Mouse (Mus musculus): ENCODE data around the gene Dnah2. TPM values are rescaled to one million over a fixed set of nuclear protein-coding genes. Genes with fewer than 3 reads are reported as not detected.
A peak's percentile ranks its signal among the peaks of the same experiment; 100 is the strongest.

Gene Dnah2
- polyA plus RNA-seq, 1 experiment from 2014 or later, result 4.8 TPM

DNA sequence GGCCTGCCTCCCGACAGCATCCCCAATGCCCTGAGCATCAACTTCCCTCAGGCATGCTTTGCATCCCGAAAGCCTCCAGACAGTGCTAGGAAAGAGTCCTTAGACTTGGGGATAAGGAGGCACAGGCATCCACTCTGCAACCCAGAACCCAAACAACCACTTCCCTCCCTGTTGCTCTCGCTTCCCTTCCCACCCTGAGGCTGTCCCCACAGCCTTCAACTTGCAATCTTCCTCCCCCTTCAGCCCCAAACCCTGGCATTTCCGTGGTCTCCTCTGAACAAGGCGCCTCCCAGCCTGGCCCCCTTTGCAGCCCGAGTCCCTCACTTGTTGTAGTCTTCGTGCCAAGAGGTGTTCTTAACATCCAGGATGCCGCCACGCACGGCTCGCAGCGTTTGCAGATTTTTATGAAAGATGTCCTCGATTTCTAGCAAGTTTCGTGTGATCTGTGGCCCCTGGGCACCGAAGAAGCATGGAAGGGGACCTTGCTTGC, 32.7 kb downstream of the Dnah2 start:
- WGBS, result 75% methylated on average over 15 of the region's 15 CpGs
- no peaks in the 10 kb centered on the region for H3K4me1 ChIP-seq (ENCODE audit: control insufficient read depth, insufficient read depth, low read length)
- no peaks in the 10 kb centered on the region for H3K27me3 ChIP-seq (ENCODE audit: control insufficient read depth, insufficient read depth, low read length)
- ATAC-seq (ENCODE audit: low FRiP score, low TSS enrichment) (no peak), DNase-seq (no peak)
- no peaks in the 10 kb centered on the region for H3K36me3 ChIP-seq (ENCODE audit: control insufficient read depth, insufficient read depth, low read length)
- no peak overlapping the region for H3K27ac ChIP-seq (replicated peaks; ENCODE audit: low read depth, low read length)
- H3K4me3 ChIP-seq (replicated peaks; ENCODE audit: low read depth, low read length), result no peak overlapping the region
- no peaks in the 10 kb centered on the region for H3K9me3 ChIP-seq (ENCODE audit: control insufficient read depth, low read length)
- no peak overlapping the region for H3K4me2 ChIP-seq (ENCODE audit: low read length)
- no peak overlapping the region for H3K9ac ChIP-seq (replicated peaks; ENCODE audit: low read length)

DNA sequence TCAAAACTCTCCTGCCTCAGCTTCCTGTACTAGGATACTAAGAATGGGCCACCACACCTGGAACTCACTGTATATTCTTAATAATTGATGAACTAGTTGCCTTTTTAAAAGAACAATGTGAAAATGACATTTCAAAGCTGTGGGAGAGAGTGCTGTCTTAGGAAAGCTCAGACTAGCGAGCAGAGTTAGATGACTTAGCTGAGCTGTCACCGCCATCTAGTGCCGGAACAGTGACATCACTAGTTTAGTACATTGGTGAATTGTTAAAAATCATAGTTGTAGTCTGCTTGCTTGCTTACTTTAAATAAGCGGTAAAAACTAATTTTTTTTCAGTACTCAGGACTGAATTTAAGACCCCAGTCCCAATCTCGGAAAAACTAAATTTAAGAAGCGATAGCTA, 35.1 kb downstream of the Dnah2 start:
- Histone ChIP-seq H3K27me3 (ENCODE audit: control insufficient read depth, insufficient read depth, low read length) (no peaks in the 10 kb centered on the region), H3K4me2 (ENCODE audit: low read length) (no peak overlapping the region), H3K4me3 (replicated peaks; ENCODE audit: low read depth, low read length) (no peak overlapping the region), H3K9ac (replicated peaks; ENCODE audit: low read length) (no peak overlapping the region), H3K9me3 (ENCODE audit: control insufficient read depth, low read length) (no peaks in the 10 kb centered on the region), H3K27ac (replicated peaks; ENCODE audit: low read depth, low read length) (no peak overlapping the region), H3K4me1 (ENCODE audit: control insufficient read depth, insufficient read depth, low read length) (no peaks in the 10 kb centered on the region), H3K36me3 (ENCODE audit: control insufficient read depth, insufficient read depth, low read length) (no peaks in the 10 kb centered on the region)
- 8% methylated on average over 6 of the region's 6 CpGs for WGBS
- ATAC-seq (ENCODE audit: low FRiP score, low TSS enrichment) (no peak; the same call in 1 of the 2 replicates), DNase-seq (peak; percentile 90)

DNA sequence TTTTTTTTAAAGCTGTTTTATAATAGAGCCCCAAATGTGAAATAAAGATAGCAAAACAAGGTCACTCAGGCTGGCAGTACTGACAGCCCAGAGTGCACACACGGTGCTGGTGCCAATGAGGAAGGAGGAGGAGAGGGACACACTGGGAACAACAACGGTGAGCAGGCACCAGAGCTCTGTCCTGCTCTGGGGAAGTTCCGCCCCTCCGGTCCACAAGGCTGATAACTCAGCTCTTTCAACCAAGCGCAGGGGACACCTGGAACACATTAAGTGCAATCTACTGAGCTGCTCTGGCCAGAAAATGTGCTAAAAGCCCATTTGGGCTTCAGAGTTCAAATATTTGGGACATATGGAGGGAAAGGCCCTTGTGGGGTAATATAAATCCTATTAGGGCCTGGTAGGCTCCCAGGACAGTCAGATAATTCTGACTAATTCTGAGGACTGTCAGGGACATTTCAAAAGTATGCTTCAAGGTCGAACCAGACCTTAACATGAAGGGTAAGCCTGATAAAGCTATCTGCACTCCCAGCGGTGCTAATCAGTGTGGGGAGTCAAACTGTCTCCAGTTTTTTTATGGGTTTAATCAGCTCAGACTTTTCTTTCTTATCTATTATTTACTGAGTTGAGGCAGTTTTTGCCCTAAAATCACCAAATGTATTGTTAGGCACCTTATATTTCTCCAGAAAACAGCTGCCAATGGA, 38.0 kb downstream of the Dnah2 start:
- DNase-seq, result no peak
- Histone ChIP-seq H3K4me2 (ENCODE audit: low read length) (no peak overlapping the region), H3K27me3 (ENCODE audit: control insufficient read depth, insufficient read depth, low read length) (no peaks in the 10 kb centered on the region), H3K27ac (replicated peaks; ENCODE audit: low read depth, low read length) (no peak overlapping the region), H3K4me3 (replicated peaks; ENCODE audit: low read depth, low read length) (no peak overlapping the region), H3K4me1 (ENCODE audit: control insufficient read depth, insufficient read depth, low read length) (no peaks in the 10 kb centered on the region), H3K9ac (replicated peaks; ENCODE audit: low read length) (no peak overlapping the region), H3K36me3 (ENCODE audit: control insufficient read depth, insufficient read depth, low read length) (no peaks in the 10 kb centered on the region), H3K9me3 (ENCODE audit: control insufficient read depth, low read length) (no peaks in the 10 kb centered on the region)
- WGBS, result 61% methylated on average over 7 of the region's 7 CpGs
- ATAC-seq (ENCODE audit: low FRiP score, low TSS enrichment), result no peak

DNA sequence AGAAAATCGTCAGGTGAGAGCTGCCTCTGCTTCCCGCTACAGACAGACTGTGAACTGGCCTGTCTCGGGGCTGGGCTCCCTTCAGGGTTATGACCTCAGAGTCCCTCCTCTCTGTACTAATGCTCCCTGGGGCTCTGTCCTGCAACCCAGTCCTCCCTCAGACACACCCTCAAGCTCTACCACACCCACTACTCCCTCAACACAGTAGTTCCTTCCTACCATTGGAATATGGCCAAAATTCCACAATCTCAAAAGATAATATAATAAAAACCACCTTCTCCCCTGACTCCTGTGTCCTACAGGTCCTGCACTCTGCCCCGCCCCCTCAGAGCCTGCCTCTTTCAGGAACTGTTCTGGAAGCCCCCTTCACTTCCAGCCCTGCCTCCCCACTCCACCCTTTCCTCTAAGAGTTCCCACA, 45.0 kb downstream of the Dnah2 start:
- Histone ChIP-seq H3K4me1 (ENCODE audit: control insufficient read depth, insufficient read depth, low read length) (no peaks in the 10 kb centered on the region), H3K9me3 (ENCODE audit: control insufficient read depth, low read length) (no peaks in the 10 kb centered on the region), H3K27ac (replicated peaks; ENCODE audit: low read depth, low read length) (no peak overlapping the region), H3K36me3 (ENCODE audit: control insufficient read depth, insufficient read depth, low read length) (no peaks in the 10 kb centered on the region), H3K27me3 (ENCODE audit: control insufficient read depth, insufficient read depth, low read length) (no peaks in the 10 kb centered on the region), H3K4me3 (replicated peaks; ENCODE audit: low read depth, low read length) (no peak overlapping the region), H3K9ac (replicated peaks; ENCODE audit: low read length) (no peak overlapping the region), H3K4me2 (ENCODE audit: low read length) (no peak overlapping the region)
- ATAC-seq (ENCODE audit: low FRiP score, low TSS enrichment) (no peak), DNase-seq (no peak)
- 50% methylated on average over 4 of the region's 4 CpGs for WGBS

DNA sequence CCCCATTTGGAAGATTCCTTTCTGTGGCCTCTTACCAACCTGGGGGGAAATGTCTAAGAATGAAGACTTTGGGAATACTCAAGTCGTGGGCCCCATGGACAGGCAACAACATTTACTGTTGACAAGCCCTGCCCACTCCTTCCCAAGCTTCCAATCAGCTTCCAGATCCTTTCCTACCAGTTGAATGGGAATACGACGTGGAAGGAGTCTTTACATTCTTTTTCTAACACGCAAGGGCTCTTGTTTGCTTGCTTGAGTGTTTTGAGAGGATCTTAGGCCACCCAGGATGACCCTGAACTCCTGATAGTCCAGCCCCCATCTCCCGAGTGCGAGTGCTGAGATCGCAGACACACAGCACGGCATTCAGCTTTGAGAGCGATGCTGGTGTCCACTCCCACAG, 47.4 kb downstream of the Dnah2 start:
- DNase-seq, result no peak
- H3K4me3 ChIP-seq (replicated peaks; ENCODE audit: low read depth, low read length), result no peak overlapping the region
- WGBS, result 63% methylated on average over 9 of the region's 9 CpGs
- no peak overlapping the region for H3K9ac ChIP-seq (replicated peaks; ENCODE audit: low read length)
- no peak overlapping the region for H3K4me2 ChIP-seq (ENCODE audit: low read length)
- no peaks in the 10 kb centered on the region for H3K36me3 ChIP-seq (ENCODE audit: control insufficient read depth, insufficient read depth, low read length)
- no peak for ATAC-seq (ENCODE audit: low FRiP score, low TSS enrichment)
- no peaks in the 10 kb centered on the region for H3K27me3 ChIP-seq (ENCODE audit: control insufficient read depth, insufficient read depth, low read length)
- H3K9me3 ChIP-seq (ENCODE audit: control insufficient read depth, low read length), result no peaks in the 10 kb centered on the region
- no peak overlapping the region for H3K27ac ChIP-seq (replicated peaks; ENCODE audit: low read depth, low read length)
- no peaks in the 10 kb centered on the region for H3K4me1 ChIP-seq (ENCODE audit: control insufficient read depth, insufficient read depth, low read length)

DNA sequence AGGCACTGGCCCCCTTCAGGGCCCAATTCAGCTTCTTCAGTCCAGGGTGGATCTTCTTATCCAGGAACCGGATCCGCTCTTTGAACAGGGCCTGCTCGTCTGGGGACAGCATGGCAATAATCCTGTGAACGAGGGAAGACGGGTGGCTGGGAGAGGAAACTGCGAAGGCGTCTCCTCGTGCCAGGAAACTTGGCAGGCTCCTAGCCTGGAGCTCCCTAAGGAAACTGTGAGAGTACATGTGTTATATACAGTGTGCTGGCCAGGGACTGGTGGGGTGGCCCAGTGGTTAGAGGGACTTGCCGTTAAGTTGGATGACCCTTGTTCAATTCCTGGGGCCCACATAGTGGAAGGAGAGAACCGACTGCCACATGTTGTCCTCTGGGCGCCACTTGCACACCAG, 49.8 kb downstream of the Dnah2 start:
- 92% methylated on average over 11 of the region's 11 CpGs for WGBS
- no peaks in the 10 kb centered on the region for H3K36me3 ChIP-seq (ENCODE audit: control insufficient read depth, insufficient read depth, low read length)
- no peaks in the 10 kb centered on the region for H3K27me3 ChIP-seq (ENCODE audit: control insufficient read depth, insufficient read depth, low read length)
- no peak overlapping the region for H3K27ac ChIP-seq (replicated peaks; ENCODE audit: low read depth, low read length)
- H3K9ac ChIP-seq (replicated peaks; ENCODE audit: low read length), result no peak overlapping the region
- ATAC-seq (ENCODE audit: low FRiP score, low TSS enrichment) (no peak), DNase-seq (no peak)
- H3K9me3 ChIP-seq (ENCODE audit: control insufficient read depth, low read length), result no peaks in the 10 kb centered on the region
- no peak overlapping the region for H3K4me3 ChIP-seq (replicated peaks; ENCODE audit: low read depth, low read length)
- no peaks in the 10 kb centered on the region for H3K4me1 ChIP-seq (ENCODE audit: control insufficient read depth, insufficient read depth, low read length)
- no peak overlapping the region for H3K4me2 ChIP-seq (ENCODE audit: low read length)

DNA sequence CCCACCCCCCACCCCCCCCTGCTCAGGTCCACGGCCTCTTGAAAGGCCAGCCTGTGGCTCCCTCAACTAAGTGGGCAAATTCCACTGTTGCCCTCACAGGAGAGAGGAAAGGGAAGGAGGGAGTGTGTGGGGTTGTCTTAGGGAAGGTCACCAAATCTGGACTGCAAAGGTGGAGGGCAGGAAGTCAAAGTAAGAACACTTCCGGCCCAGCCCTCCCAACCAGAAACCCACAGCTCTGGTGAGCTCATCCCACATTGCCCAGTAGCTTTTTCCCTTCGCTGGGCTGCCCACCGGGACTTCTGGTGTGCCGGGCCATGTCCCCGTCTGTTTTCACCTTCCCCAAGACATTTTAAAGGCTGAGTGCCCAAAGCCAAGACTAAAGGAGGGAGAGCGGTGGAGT, 57.2 kb downstream of the Dnah2 start:
- 89% methylated on average over 7 of the region's 7 CpGs for WGBS
- H3K27me3 ChIP-seq (ENCODE audit: control insufficient read depth, insufficient read depth, low read length), result no peaks in the 10 kb centered on the region
- ATAC-seq (ENCODE audit: low FRiP score, low TSS enrichment) (no peak), DNase-seq (no peak)
- no peak overlapping the region for H3K27ac ChIP-seq (replicated peaks; ENCODE audit: low read depth, low read length)
- H3K4me3 ChIP-seq (replicated peaks; ENCODE audit: low read depth, low read length), result no peak overlapping the region
- H3K9me3 ChIP-seq (ENCODE audit: control insufficient read depth, low read length), result no peaks in the 10 kb centered on the region
- no peak overlapping the region for H3K9ac ChIP-seq (replicated peaks; ENCODE audit: low read length)
- H3K36me3 ChIP-seq (ENCODE audit: control insufficient read depth, insufficient read depth, low read length), result no peaks in the 10 kb centered on the region
- H3K4me2 ChIP-seq (ENCODE audit: low read length), result no peak overlapping the region
- no peaks in the 10 kb centered on the region for H3K4me1 ChIP-seq (ENCODE audit: control insufficient read depth, insufficient read depth, low read length)

DNA sequence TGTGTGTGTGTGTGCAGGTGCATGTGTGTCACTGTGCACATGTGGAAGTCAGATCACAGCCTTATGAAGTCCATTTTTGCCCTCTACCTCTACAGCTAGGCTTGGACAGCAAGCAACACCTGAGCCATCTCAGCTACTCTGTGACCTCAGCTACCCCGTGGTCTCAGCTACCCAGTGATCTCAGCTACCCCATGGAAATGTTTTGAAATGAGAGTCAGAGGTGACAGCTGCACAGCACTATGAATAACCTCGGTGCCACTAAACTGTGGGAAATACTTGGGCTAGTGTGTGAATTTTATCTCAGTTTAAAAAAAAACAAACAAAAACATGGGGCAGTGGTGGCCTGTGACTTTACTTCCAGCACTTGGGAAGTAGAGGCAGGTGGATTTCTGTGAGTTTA, 58.0 kb downstream of the Dnah2 start:
- Histone ChIP-seq H3K36me3 (ENCODE audit: control insufficient read depth, insufficient read depth, low read length) (no peaks in the 10 kb centered on the region), H3K9me3 (ENCODE audit: control insufficient read depth, low read length) (no peaks in the 10 kb centered on the region), H3K4me1 (ENCODE audit: control insufficient read depth, insufficient read depth, low read length) (no peaks in the 10 kb centered on the region), H3K4me3 (replicated peaks; ENCODE audit: low read depth, low read length) (no peak overlapping the region), H3K4me2 (ENCODE audit: low read length) (no peak overlapping the region), H3K9ac (replicated peaks; ENCODE audit: low read length) (no peak overlapping the region), H3K27me3 (ENCODE audit: control insufficient read depth, insufficient read depth, low read length) (no peaks in the 10 kb centered on the region), H3K27ac (replicated peaks; ENCODE audit: low read depth, low read length) (no peak overlapping the region)
- DNase-seq (no peak), ATAC-seq (ENCODE audit: low FRiP score, low TSS enrichment) (no peak)
- WGBS, result 85% methylated on average over 2 of the region's 2 CpGs

DNA sequence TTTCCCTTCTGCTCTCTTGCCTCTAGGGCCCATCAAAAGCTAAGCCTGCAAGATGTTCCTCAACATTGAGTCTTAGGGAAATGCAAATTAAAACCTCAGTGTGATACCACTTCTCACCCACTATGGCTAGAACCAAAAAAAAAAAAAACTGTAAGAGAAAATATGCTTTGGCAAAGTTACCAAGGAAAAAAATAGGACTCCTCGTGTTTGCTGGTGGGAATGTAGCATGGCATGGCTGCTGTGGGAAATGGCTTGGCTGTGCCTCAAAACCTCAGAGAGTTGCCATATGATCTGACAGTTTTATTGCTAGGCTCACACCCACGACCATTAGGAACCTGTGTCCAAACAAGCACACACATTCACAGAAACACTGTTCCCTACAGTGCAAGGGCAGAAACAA, 61.4 kb downstream of the Dnah2 start:
- H3K4me1 ChIP-seq (ENCODE audit: control insufficient read depth, insufficient read depth, low read length), result no peaks in the 10 kb centered on the region
- no peaks in the 10 kb centered on the region for H3K9me3 ChIP-seq (ENCODE audit: control insufficient read depth, low read length)
- ATAC-seq (ENCODE audit: low FRiP score, low TSS enrichment) (no peak), DNase-seq (no peak)
- H3K36me3 ChIP-seq (ENCODE audit: control insufficient read depth, insufficient read depth, low read length), result no peaks in the 10 kb centered on the region
- no peaks in the 10 kb centered on the region for H3K27me3 ChIP-seq (ENCODE audit: control insufficient read depth, insufficient read depth, low read length)
- H3K4me2 ChIP-seq (ENCODE audit: low read length), result no peak overlapping the region
- H3K27ac ChIP-seq (replicated peaks; ENCODE audit: low read depth, low read length), result no peak overlapping the region
- H3K9ac ChIP-seq (replicated peaks; ENCODE audit: low read length), result no peak overlapping the region
- H3K4me3 ChIP-seq (replicated peaks; ENCODE audit: low read depth, low read length), result no peak overlapping the region
- 88% methylated on average over 2 of the region's 2 CpGs for WGBS

All from midbrain, embryonic 14.5 days (tissue).